Mouse (Mus musculus) liver, embryonic 12.5 days (tissue): Measurements from ENCODE around the gene Ybx1. TPM values are rescaled to one million over a fixed set of nuclear protein-coding genes. Genes with fewer than 3 reads are reported as not detected.

Experiments
- polyA plus RNA-seq: library from polyadenylated mRNA; unstranded; fragments of >200 nt; fragmentation: Nextera tagmentation; extraction: Ambion mirVana; gene quantifications from 2 replicates; pipeline ENCODE4 v1.2.1, GENCODE M21; 2016

Gene Ybx1
- polyA plus RNA-seq, 1 experiment from 2014 or later = 700 TPM

Other genes with a start within 250 kb of the Ybx1 start
- gene Slc2a1, start 185.9 kb downstream of the Ybx1 start, polyA plus RNA-seq = 309 TPM in 2 replicates
- 3.6 and 3.8 TPM in 2 replicates for gene Zfp691, start 120.4 kb downstream of the Ybx1 start, polyA plus RNA-seq
- 328 and 333 TPM in 2 replicates for gene Ermap, start 104.6 kb downstream of the Ybx1 start, polyA plus RNA-seq
- 114 and 121 TPM in 2 replicates for gene Svbp, start 99.3 kb downstream of the Ybx1 start, polyA plus RNA-seq
- gene Tmem269, start 76.4 kb downstream of the Ybx1 start, polyA plus RNA-seq = not detected in 2 replicates
- 18.1 and 19.6 TPM in 2 replicates for gene AU022252, start 61.9 kb downstream of the Ybx1 start, polyA plus RNA-seq
- 9.7 and 11.4 TPM in 2 replicates for gene P3h1, start 61.7 kb downstream of the Ybx1 start, polyA plus RNA-seq
- not detected in 2 replicates for gene Cldn19, start 39.2 kb downstream of the Ybx1 start, polyA plus RNA-seq
- gene Ppih, start 25.9 kb upstream of the Ybx1 start, polyA plus RNA-seq = 88.1 and 93.4 TPM in 2 replicates
- 1.4 and 1.9 TPM in 2 replicates for gene Ccdc30, start 120.9 kb upstream of the Ybx1 start, polyA plus RNA-seq
- gene Ppcs, start 127.8 kb upstream of the Ybx1 start, polyA plus RNA-seq = 20.2 and 20.9 TPM in 2 replicates
- 0.16 and 0.23 TPM in 2 replicates for gene Zmynd12, start 128.2 kb upstream of the Ybx1 start, polyA plus RNA-seq
- 0.04 and 0.08 TPM in 2 replicates for gene Rimkla, start 198.0 kb upstream of the Ybx1 start, polyA plus RNA-seq
- 10.0 and 10.8 TPM in 2 replicates for gene Foxj3, start 242.4 kb upstream of the Ybx1 start, polyA plus RNA-seq
- gene Frg2f1, start 244.9 kb upstream of the Ybx1 start, polyA plus RNA-seq = 1.1 and 1.2 TPM in 2 replicates